Comparison of ENCODE assay signal across 18 mouse cellular contexts in the genomic region with DNA sequence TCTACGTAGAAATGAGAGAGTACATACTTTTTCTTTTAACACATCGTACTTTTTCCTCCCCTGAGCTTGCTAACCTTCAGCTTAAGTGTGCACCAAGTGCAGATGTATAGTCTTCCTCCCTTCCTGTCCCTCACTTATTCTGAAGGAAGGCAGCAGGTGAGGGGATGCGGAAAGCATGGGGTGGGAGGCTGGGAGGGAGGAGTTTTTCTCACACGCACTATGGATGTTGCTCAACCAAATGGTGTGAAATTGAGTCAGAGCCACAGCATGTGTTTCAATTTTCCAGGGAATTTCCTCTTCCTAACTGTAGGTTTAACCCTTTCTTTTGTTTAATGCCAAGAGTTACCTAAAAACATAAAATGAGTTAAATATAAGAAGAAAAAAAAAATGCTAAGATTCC.
DNase-seq lines count a peak whose midpoint lies in the region; ATAC-seq and TF ChIP-seq lines count a peak whose summit lies in the region.
"Had no signal": no experiment of that assay in that cellular context is flagged by ENCODE, and none has a peak within 500 bp of the region (broad histone marks: within the 10 kb centered on the region; RNA-seq: fewer than 3 reads in every experiment).

No protein-coding gene starts in this region.

- H3K36me3 ChIP-seq in forebrain, embryonic 14.5 days (ENCODE audit: control insufficient read depth, insufficient read depth, low read length), result no peaks in the 10 kb centered on the region
- H3K36me3 ChIP-seq in forebrain, embryonic 16.5 days (ENCODE audit: control insufficient read depth, insufficient read depth), result no peaks in the 10 kb centered on the region
- no peaks in the 10 kb centered on the region for H3K36me3 ChIP-seq in C2C12 (ENCODE audit: control insufficient read depth, insufficient read depth)
- H3K36me3 ChIP-seq: embryonic facial prominence, embryonic 15.5 days; forebrain, embryonic 12.5 days; hindbrain, embryonic 15.5 days had no signal

- H3ac ChIP-seq in C2C12 (ENCODE audit: control insufficient read depth, insufficient read length, low read depth), result no peak overlapping the region

- 80% methylated on average over 4 of the region's 4 CpGs for WGBS in forebrain, embryonic 14.5 days
- 79% methylated on average over 4 of the region's 4 CpGs for WGBS in forebrain, embryonic 16.5 days

- peaks cover 7% of the 10 kb centered on the region for H3K79me2 ChIP-seq in C2C12 (ENCODE audit: control insufficient read depth, insufficient read depth)

- no peaks in the 10 kb centered on the region for H3K9me3 ChIP-seq in forebrain, embryonic 14.5 days (replicated peaks; ENCODE audit: control insufficient read depth, low read length)
- no peaks in the 10 kb centered on the region for H3K9me3 ChIP-seq in forebrain, embryonic 16.5 days (ENCODE audit: control insufficient read depth, low read length)
- H3K9me3 ChIP-seq: embryonic facial prominence, embryonic 15.5 days; forebrain, embryonic 12.5 days; heart, embryonic 12.5 days; hindbrain, embryonic 15.5 days had no signal

- no peak overlapping the region for H3K4me2 ChIP-seq in forebrain, embryonic 14.5 days (ENCODE audit: low read length)
- no peak overlapping the region for H3K4me2 ChIP-seq in forebrain, embryonic 16.5 days (ENCODE audit: low read length)
- H3K4me2 ChIP-seq: embryonic facial prominence, embryonic 15.5 days; forebrain, embryonic 12.5 days; heart, embryonic 12.5 days; hindbrain, embryonic 15.5 days had no signal

- ATAC-seq in forebrain, embryonic 14.5 days, result no peak
- no peak for ATAC-seq in forebrain, embryonic 16.5 days

- no peak overlapping the region for H3K9ac ChIP-seq in forebrain, embryonic 14.5 days (ENCODE audit: low read length)
- no peak overlapping the region for H3K9ac ChIP-seq in forebrain, embryonic 16.5 days (replicated peaks; ENCODE audit: low read depth, low read length)
- H3K9ac ChIP-seq: embryonic facial prominence, embryonic 15.5 days; forebrain, embryonic 12.5 days; heart, embryonic 12.5 days; hindbrain, embryonic 15.5 days had no signal

- TF ChIP-seq CTCF in layer of hippocampus, adult 2 months (conservative IDR thresholded peaks at IDR 0.05), result no peak
- no peak for TF ChIP-seq CTCF in C2C12 (IDR thresholded peaks at IDR 0.05; ENCODE audit: control insufficient read depth, insufficient read depth, insufficient read length)

- H3K27ac ChIP-seq in forebrain, embryonic 14.5 days (ENCODE audit: low read depth, low read length), result no peak overlapping the region
- H3K27ac ChIP-seq in forebrain, embryonic 16.5 days (ENCODE audit: low read length), result no peak overlapping the region
- 0 out of 2 replicates have a peak overlapping the region, but pooled peaks have one; percentile 4 for H3K27ac ChIP-seq in layer of hippocampus, adult 2 months
- H3K27ac ChIP-seq: embryonic facial prominence, embryonic 15.5 days; forebrain, embryonic 12.5 days; hindbrain, embryonic 15.5 days had no signal

- peak; percentile 7 for DNase-seq in forebrain, embryonic 14.5 days (ENCODE audit: low spot score)
- no peak for DNase-seq in layer of hippocampus, adult 2 months (ENCODE audit: low spot score in 2 of 2)
- DNase-seq in layer of hippocampus, postnatal 10 days (ENCODE audit: low spot score in 2 of 2), result no peak
- peak; percentile 47 for DNase-seq in brain, adult 2 months (ENCODE audit: low read depth, low spot score)
- no peak for DNase-seq in cerebellum, adult 9-11 months
- DNase-seq in c-Kit-positive CD71-positive TER-119-positive erythroid progenitor cells, embryonic 14.5 days (ENCODE audit: low spot score), result no peak
- DNase-seq: adrenal gland, adult 8-10 months; adrenal gland, postnatal 36 days; cerebellum, adult 11-12 months; cerebellum, adult 9-10 months; cerebellum, postnatal 36 days; kidney, adult 11 months had no signal

- H3K79me3 ChIP-seq in C2C12 (ENCODE audit: low read depth), result no peaks in the 10 kb centered on the region

- H3K27me3 ChIP-seq in forebrain, embryonic 14.5 days (replicated peaks; ENCODE audit: control insufficient read depth, insufficient read depth, low read length), result no peaks in the 10 kb centered on the region
- no peaks in the 10 kb centered on the region for H3K27me3 ChIP-seq in forebrain, embryonic 16.5 days (replicated peaks; ENCODE audit: control insufficient read depth, insufficient read depth, low read length)
- no peaks in the 10 kb centered on the region for H3K27me3 ChIP-seq in C2C12 (ENCODE audit: control insufficient read depth, insufficient read depth, insufficient read length)
- H3K27me3 ChIP-seq: embryonic facial prominence, embryonic 15.5 days; forebrain, embryonic 12.5 days; heart, embryonic 12.5 days; hindbrain, embryonic 15.5 days had no signal

- no peak overlapping the region for H3K4me3 ChIP-seq in forebrain, embryonic 14.5 days (ENCODE audit: low read depth, low read length)
- H3K4me3 ChIP-seq in forebrain, embryonic 16.5 days (replicated peaks; ENCODE audit: low read length), result no peak overlapping the region
- H3K4me3 ChIP-seq in layer of hippocampus, adult 2 months, result no peak overlapping the region
- no peak overlapping the region for H3K4me3 ChIP-seq in C2C12 (ENCODE audit: insufficient read depth, poor library complexity, severe bottlenecking)
- H3K4me3 ChIP-seq: embryonic facial prominence, embryonic 15.5 days; forebrain, embryonic 12.5 days; heart, embryonic 12.5 days; hindbrain, embryonic 15.5 days had no signal

- H3K4me1 ChIP-seq in forebrain, embryonic 14.5 days (ENCODE audit: control insufficient read depth, insufficient read depth, low read length), result no peaks in the 10 kb centered on the region
- 0 out of 2 replicates have a peak, but pooled peaks cover 3% of the 10 kb centered on the region for H3K4me1 ChIP-seq in forebrain, embryonic 16.5 days (replicated peaks; ENCODE audit: control insufficient read depth, insufficient read depth, low read length)
- H3K4me1 ChIP-seq: forebrain, embryonic 12.5 days had no signal

TF ChIP-seq in C2C12, 6 proteins besides CTCF, POLR2A, EP300 and RAD21:
- TF ChIP-seq CEBPB (IDR thresholded peaks at IDR 0.05; ENCODE audit: low read depth) (peak; percentile 92), MAX (IDR thresholded peaks at IDR 0.05) (no peak), USF1 (IDR thresholded peaks at IDR 0.05; ENCODE audit: low read depth) (no peak), FOSL1 (IDR thresholded peaks at IDR 0.05; ENCODE audit: insufficient read depth, low read length, poor library complexity, severe bottlenecking) (no peak), MYOG (IDR thresholded peaks at IDR 0.05; ENCODE audit: control insufficient read depth, extremely low read depth, insufficient read length) (no peak), MYOD1 (IDR thresholded peaks at IDR 0.05; ENCODE audit: control insufficient read depth, insufficient read length, low read depth) (peak; percentile 95)

Comparison
In these comparisons a context has a peak if more than half of its experiments do, and no peak if none do; other contexts are left out.
1. DNase-seq: peak in forebrain, embryonic 14.5 days (single experiment) and brain, adult 2 months (single experiment); none in layer of hippocampus, adult 2 months (0 of 2), layer of hippocampus, postnatal 10 days (0 of 2), cerebellum, adult 9-11 months (single experiment) and c-Kit-positive CD71-positive TER-119-positive erythroid progenitor cells, embryonic 14.5 days (single experiment).